Mouse (Mus musculus) spleen, adult 2 months (tissue): ENCODE measurements around the gene Wnt9a. TPM values are rescaled to one million over a fixed set of nuclear protein-coding genes. Genes with fewer than 3 reads are reported as not detected.
A peak's percentile ranks its signal among the peaks of the same experiment; 100 is the strongest.
"Not testable (repeated sequence)": the region's sequence is repeated elsewhere in the genome, so short reads cannot be mapped to it uniquely, and the experiment has no call there.

Experiments used
- DNase-seq, 2 experiments: peaks; one replicate each; pipeline versions ENCODE4 v3.0.0 to v3.0.0-alpha.2; 2012 to 2021; ENCODE audit warnings: low spot score in 2 of 2, low read depth in 1 of 2
- H3K27ac ChIP-seq: fragments of 200-500 bp; 2 replicates; pipeline ENCODE4 v1.5.1; 2012; ENCODE audit warnings: low read length, inconsistent platforms; ENCODE audit not compliant: insufficient read depth
- H3K27me3 ChIP-seq: fragments of 200-500 bp; 2 replicates; pipeline ENCODE4 v1.6.1; 2012; ENCODE audit warnings: mild to moderate bottlenecking, moderate library complexity, low read length, inconsistent platforms; ENCODE audit not compliant: control insufficient read depth, insufficient read depth
- H3K36me3 ChIP-seq: fragments of 200-500 bp; 2 replicates; pipeline ENCODE4 v1.6.1; 2012; ENCODE audit warnings: mild to moderate bottlenecking, low read length, inconsistent platforms; ENCODE audit not compliant: control insufficient read depth, insufficient read depth
- H3K4me1 ChIP-seq: fragments of 200-500 bp; 2 replicates; pipeline ENCODE4 v1.6.1; 2011; ENCODE audit warnings: inconsistent platforms; ENCODE audit not compliant: control insufficient read depth, insufficient read depth, insufficient read length
- H3K4me3 ChIP-seq: fragments of 200-500 bp; 2 replicates; pipeline ENCODE4 v1.5.1; 2011; ENCODE audit warnings: mild to moderate bottlenecking, inconsistent platforms; ENCODE audit not compliant: insufficient read depth, insufficient read length; ENCODE audit errors: extremely low read depth
- CTCF ChIP-seq: fragments of 200-500 bp; IDR thresholded peaks from 2 replicates; pipeline ENCODE4 v1.5.1; 2011; ENCODE audit warnings: mild to moderate bottlenecking, inconsistent platforms; ENCODE audit not compliant: insufficient read depth, insufficient read length, insufficient replicate concordance; ENCODE audit errors: extremely low read depth
- POLR2A ChIP-seq: fragments of 200-500 bp; IDR thresholded peaks from 2 replicates; pipeline ENCODE4 v1.6.1; 2011; ENCODE audit warnings: low read depth, low read length, inconsistent platforms
- WGBS: fragments of 180-500 bp; shearing (Covaris S2); methylation state at CpG from one replicate; pipeline ENCODE4 v1.1.7; 2018; 5-methylcytosine and 5-hydroxymethylcytosine counted together
- polyA plus RNA-seq: library from polyadenylated mRNA; depleted of rRNA; stranded (reverse); fragments of >200 nt; gene quantifications from 2 replicates; pipeline ENCODE4 v1.2.3, GENCODE M21; 2012

Gene Wnt9a
- polyA plus RNA-seq, 1 experiment: 0.40 TPM

- no peaks in the 10 kb centered on the region for H3K4me1 ChIP-seq
- peaks cover 8% of the 10 kb centered on the region; the same call in 1 of the 2 replicates for H3K27me3 ChIP-seq
- no peak for DNase-seq
- TF ChIP-seq POLR2A (no peak), CTCF (no peak)
- H3K27ac ChIP-seq: no peak overlapping the region
- WGBS: 64% methylated on average over 14 of the region's 14 CpGs
- H3K4me3 ChIP-seq: no peak overlapping the region
- H3K36me3 ChIP-seq: no peaks in the 10 kb centered on the region
Measured at GRCm38 (mm10) chr11:59284146-59284545, 22.6 kb upstream of the Wnt9a start.

- H3K36me3 ChIP-seq: no peaks in the 10 kb centered on the region
- WGBS: 4% methylated on average over 25 of the region's 25 CpGs
- H3K4me3 ChIP-seq: no peak overlapping the region
- no peak for DNase-seq
- H3K27me3 ChIP-seq: peaks cover 17% of the 10 kb centered on the region
- H3K4me1 ChIP-seq: peaks cover 1% of the 10 kb centered on the region; the same call in 1 of the 2 replicates
- H3K27ac ChIP-seq: no peak overlapping the region
- TF ChIP-seq CTCF (no peak), POLR2A (no peak)
Measured at GRCm38 (mm10) chr11:59289706-59290105, 17.0 kb upstream of the Wnt9a start.

GRCm38 (mm10) chr11:59290702-59291303, 15.9 kb upstream of the Wnt9a start, which contains the start of gene Wnt3a:
TSS of gene Wnt3a (minus strand) at chr11:59290752.
- H3K4me1 ChIP-seq: peaks cover 1% of the 10 kb centered on the region; the same call in 1 of the 2 replicates
- DNase-seq: no peak
- no peaks in the 10 kb centered on the region for H3K36me3 ChIP-seq
- H3K4me3 ChIP-seq: no peak within 1 kb of the TSS
- peaks cover 17% of the 10 kb centered on the region for H3K27me3 ChIP-seq
- no peak within 1 kb of the TSS for H3K27ac ChIP-seq
- TF ChIP-seq POLR2A (no peak), CTCF (no peak)
- 3% methylated on average over 42 of the region's 60 CpGs for WGBS

GRCm38 (mm10) chr11:59293616-59294015, 13.1 kb upstream of the Wnt9a start:
- WGBS: 26% methylated on average over 7 of the region's 7 CpGs
- no peaks in the 10 kb centered on the region for H3K36me3 ChIP-seq
- H3K27me3 ChIP-seq: peaks cover 15% of the 10 kb centered on the region
- no peak overlapping the region for H3K4me3 ChIP-seq
- H3K27ac ChIP-seq: no peak overlapping the region
- TF ChIP-seq POLR2A (no peak), CTCF (peak; percentile 34; the same call in 1 of the 2 replicates)
- H3K4me1 ChIP-seq: peaks cover 1% of the 10 kb centered on the region; the same call in 1 of the 2 replicates
- peak; percentile 15 to 27 for DNase-seq

GRCm38 (mm10) chr11:59297941-59298340, 8.8 kb upstream of the Wnt9a start:
- H3K27me3 ChIP-seq: 0 out of 2 replicates have a peak, but pooled peaks cover 1% of the 10 kb centered on the region
- TF ChIP-seq CTCF (no peak), POLR2A (no peak)
- no peaks in the 10 kb centered on the region for H3K4me1 ChIP-seq
- no peak overlapping the region for H3K4me3 ChIP-seq
- WGBS: 17% methylated on average over 7 of the region's 7 CpGs
- H3K36me3 ChIP-seq: no peaks in the 10 kb centered on the region
- H3K27ac ChIP-seq: no peak overlapping the region
- DNase-seq: no peak

GRCm38 (mm10) chr11:59300185-59300584, 6.5 kb upstream of the Wnt9a start:
- 13% methylated on average over 3 of the region's 3 CpGs for WGBS
- no peak overlapping the region for H3K4me3 ChIP-seq
- no peaks in the 10 kb centered on the region for H3K4me1 ChIP-seq
- DNase-seq: no peak
- no peak for TF ChIP-seq POLR2A
- TF ChIP-seq CTCF: no peak
- no peaks in the 10 kb centered on the region for H3K27me3 ChIP-seq
- H3K36me3 ChIP-seq: no peaks in the 10 kb centered on the region
- no peak overlapping the region for H3K27ac ChIP-seq

GRCm38 (mm10) chr11:59301053-59301452, 5.7 kb upstream of the Wnt9a start:
- 56% methylated on average over 2 of the region's 2 CpGs for WGBS
- not testable (repeated sequence) for H3K27ac ChIP-seq, H3K4me3 ChIP-seq, H3K4me1 ChIP-seq, H3K36me3 ChIP-seq, DNase-seq, H3K27me3 ChIP-seq
